Mouse (Mus musculus) layer of hippocampus, postnatal 25 days (tissue): ENCODE results near the gene Nid1. TPM values are rescaled to one million over a fixed set of nuclear protein-coding genes. Genes with fewer than 3 reads are reported as not detected.
A peak's percentile ranks its signal among the peaks of the same experiment; 100 is the strongest.
"Not testable (repeated sequence)": the region's sequence is repeated elsewhere in the genome, so short reads cannot be mapped to it uniquely, and the experiment has no call there.

ENCODE experiments used
- DNase-seq, 2 experiments: peaks; one replicate each; pipeline ENCODE4 v3.0.0; 2022; ENCODE audit warnings: mixed read lengths in 2 of 2, low spot score in 1 of 2; ENCODE audit errors: extremely low spot score in 1 of 2
- total RNA-seq, 2 experiments: library from RNA; stranded (reverse); gene quantifications; 2 replicates each; pipeline ENCODE4 v1.2.3; 2021

Gene Nid1
- total RNA-seq = 1 to 10 TPM; 7.4 to 8.8 TPM

- not testable (repeated sequence) for DNase-seq
Observed at GRCm38 (mm10) chr13:13437460-13438015, at the start of gene Nid1. TSS of gene Nid1 (plus strand) at chr13:13437551.

GRCm38 (mm10) chr13:13393228-13394095, 43.9 kb upstream of the Nid1 start, which contains the start of gene Gpr137b:
TSS of gene Gpr137b (minus strand) at chr13:13394014.
- DNase-seq = peak; percentile 24 to 54

- not testable (repeated sequence) for DNase-seq
Observed at GRCm38 (mm10) chr13:13394096-13394395, 43.3 kb upstream of the Nid1 start.

GRCm38 (mm10) chr13:13400851-13401250, 36.5 kb upstream of the Nid1 start:
- DNase-seq = not testable (repeated sequence)

- DNase-seq = not testable (repeated sequence)
Observed at GRCm38 (mm10) chr13:13402818-13403217, 34.5 kb upstream of the Nid1 start.

- DNase-seq = not testable (repeated sequence)
Observed at GRCm38 (mm10) chr13:13403366-13403765, 34.0 kb upstream of the Nid1 start.

GRCm38 (mm10) chr13:13403839-13404238, 33.5 kb upstream of the Nid1 start:
- not testable (repeated sequence) for DNase-seq

GRCm38 (mm10) chr13:13404517-13405155, 32.7 kb upstream of the Nid1 start:
- not testable (repeated sequence) for DNase-seq

GRCm38 (mm10) chr13:13405511-13405910, 31.8 kb upstream of the Nid1 start:
- not testable (repeated sequence) for DNase-seq

- no peak for DNase-seq
Observed at GRCm38 (mm10) chr13:13414206-13414605, 23.1 kb upstream of the Nid1 start.

- peak; percentile 13 to 64 for DNase-seq
Observed at GRCm38 (mm10) chr13:13415120-13416006, 22.0 kb upstream of the Nid1 start.

- DNase-seq = not testable (repeated sequence)
Observed at GRCm38 (mm10) chr13:13416007-13416337, 21.4 kb upstream of the Nid1 start.

- DNase-seq = not testable (repeated sequence)
Observed at GRCm38 (mm10) chr13:13418859-13419258, 18.5 kb upstream of the Nid1 start.

- not testable (repeated sequence) for DNase-seq
Observed at GRCm38 (mm10) chr13:13423301-13423700, 14.1 kb upstream of the Nid1 start.

GRCm38 (mm10) chr13:13436161-13436560, 1.2 kb upstream of the Nid1 start:
- DNase-seq = not testable (repeated sequence)

- not testable (repeated sequence) for DNase-seq
Observed at GRCm38 (mm10) chr13:13438112-13438953, 982 bp downstream of the Nid1 start.

- not testable (repeated sequence) for DNase-seq
Observed at GRCm38 (mm10) chr13:13445601-13446000, 8.2 kb downstream of the Nid1 start.

- DNase-seq = not testable (repeated sequence)
Observed at GRCm38 (mm10) chr13:13446711-13447443, 9.5 kb downstream of the Nid1 start.

- not testable (repeated sequence) for DNase-seq
Observed at GRCm38 (mm10) chr13:13449981-13450380, 12.6 kb downstream of the Nid1 start.
